Mouse (Mus musculus) megakaryocyte, embryonic 14.5 days (primary cell): Measurements from ENCODE around the gene Zfp59. TPM values are rescaled to one million over a fixed set of nuclear protein-coding genes. Genes with fewer than 3 reads are reported as not detected.

ENCODE experiments used
- H3K27me3 ChIP-seq: replicated peaks from 2 replicates; pipeline ENCODE3; 2012; ENCODE audit warnings: inconsistent platforms
- H3K36me3 ChIP-seq: replicated peaks from 2 replicates; pipeline ENCODE3; 2012; ENCODE audit warnings: low read length, inconsistent platforms, mixed read lengths
- H3K4me1 ChIP-seq: 2 replicates; pipeline ENCODE4 v1.6.1; 2012; ENCODE audit warnings: inconsistent platforms
- H3K4me3 ChIP-seq: replicated peaks from 2 replicates; pipeline ENCODE3; 2012; ENCODE audit warnings: moderate library complexity, mild to moderate bottlenecking, inconsistent platforms
- H3K9me3 ChIP-seq: 2 replicates; pipeline ENCODE4 v1.6.1; 2012; ENCODE audit warnings: inconsistent platforms
- FLI1 ChIP-seq: IDR thresholded peaks from 2 replicates; pipeline ENCODE4 v1.6.1; 2012; ENCODE audit warnings: low read length, inconsistent platforms, mixed read lengths
- GATA1 ChIP-seq: IDR thresholded peaks from 3 replicates; pipeline ENCODE4 v1.6.1; 2012; ENCODE audit warnings: mixed read lengths, low read length, inconsistent platforms, borderline replicate concordance
- polyA plus RNA-seq: library from polyadenylated mRNA; stranded (reverse); fragments of >175 nt; gene quantifications from 2 replicates; pipeline ENCODE4 v1.2.3, GENCODE M21; 2012; ENCODE audit warnings: low replicate concordance; ENCODE audit not compliant: insufficient read depth

Zfp59 gene
- polyA plus RNA-seq, 1 experiment, result not detected

DNA sequence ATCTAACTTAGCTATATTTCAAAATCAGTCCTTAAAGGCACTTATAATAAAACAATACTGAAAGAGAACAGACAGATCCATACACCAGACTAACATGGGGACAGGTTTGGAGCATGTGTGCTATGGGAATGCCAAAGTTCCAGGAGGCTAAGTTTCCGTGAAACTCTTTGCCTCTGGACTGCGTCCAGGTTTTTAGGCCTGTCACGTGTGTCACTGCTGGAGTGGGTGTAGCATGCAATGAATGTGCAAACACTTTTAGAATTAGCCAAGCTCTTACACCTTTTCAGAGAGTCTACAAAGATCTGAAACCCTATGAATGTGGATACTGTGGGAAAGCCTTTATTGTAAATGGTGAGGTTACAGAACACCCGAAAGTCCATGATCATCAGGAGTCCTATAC, 43.3 kb downstream of the Zfp59 start:
- peaks cover 77% of the 10 kb centered on the region for H3K36me3 ChIP-seq
- TF ChIP-seq FLI1 (no peak), GATA1 (no peak)
- peaks cover 71% of the 10 kb centered on the region for H3K9me3 ChIP-seq
- no peaks in the 10 kb centered on the region for H3K4me1 ChIP-seq
- no peak overlapping the region for H3K4me3 ChIP-seq
- no peaks in the 10 kb centered on the region for H3K27me3 ChIP-seq

DNA sequence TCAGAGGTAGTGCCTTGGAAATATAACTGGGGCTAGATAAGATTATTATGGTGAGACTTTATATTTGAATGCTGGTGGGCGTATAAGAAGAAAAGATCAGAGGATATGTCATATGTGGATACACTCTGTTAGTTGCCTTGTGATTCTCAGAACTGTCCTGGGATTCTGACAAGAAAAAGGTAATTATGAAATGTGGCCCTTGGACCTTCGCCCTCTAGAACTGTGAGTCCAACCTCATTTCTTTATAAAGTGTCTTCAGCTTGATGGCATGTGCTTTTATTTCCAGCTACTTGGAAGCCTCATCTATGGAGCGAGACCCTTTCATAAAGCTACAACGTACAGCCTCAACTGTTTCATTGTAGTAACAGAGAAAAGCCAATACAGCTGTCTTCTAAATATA, 62.2 kb downstream of the Zfp59 start:
- Histone ChIP-seq H3K36me3 (no peaks in the 10 kb centered on the region), H3K9me3 (peaks cover 8% of the 10 kb centered on the region), H3K27me3 (no peaks in the 10 kb centered on the region), H3K4me3 (no peak overlapping the region), H3K4me1 (no peaks in the 10 kb centered on the region)
- no peak for TF ChIP-seq GATA1
- TF ChIP-seq FLI1, result no peak

DNA sequence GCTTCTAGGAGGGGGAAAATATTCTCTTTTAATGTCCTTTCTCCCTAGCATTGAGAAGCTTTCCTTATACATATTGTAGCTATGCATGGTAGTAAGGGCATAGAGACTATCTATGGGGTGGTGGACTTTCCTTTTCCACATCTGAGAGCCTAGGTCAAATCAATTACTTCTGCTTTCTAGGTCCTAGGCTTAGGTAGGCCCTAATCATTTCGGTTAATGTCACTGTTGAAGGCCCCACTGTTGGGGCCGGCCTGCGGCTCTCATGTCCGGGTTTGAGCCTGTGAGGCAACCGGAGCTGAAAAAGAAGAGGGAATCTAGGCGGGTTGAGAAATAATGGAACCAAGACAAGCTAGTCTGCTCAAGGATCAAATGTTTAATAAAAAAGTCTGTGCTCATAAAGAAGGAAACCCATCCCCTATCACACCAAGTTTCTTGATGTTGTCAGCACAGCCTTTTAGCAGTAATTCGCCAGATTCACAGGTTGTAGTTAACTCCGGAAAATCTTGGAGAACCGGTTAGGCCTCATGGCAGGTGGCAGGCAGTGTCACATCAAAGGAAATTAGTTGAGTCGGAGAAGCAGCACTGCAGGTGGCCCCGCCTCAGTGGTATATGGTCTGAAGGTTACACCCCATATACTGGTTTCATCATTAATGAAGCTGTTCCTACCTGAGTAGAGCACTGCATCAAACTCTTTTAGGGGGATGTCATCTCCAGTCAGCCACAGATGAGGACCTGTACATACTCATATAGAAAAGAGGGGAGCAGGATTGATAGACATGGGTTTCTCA, 66.8 kb downstream of the Zfp59 start:
- H3K27me3 ChIP-seq, result no peaks in the 10 kb centered on the region
- no peak overlapping the region for H3K4me3 ChIP-seq
- H3K9me3 ChIP-seq, result peaks cover 6% of the 10 kb centered on the region
- no peaks in the 10 kb centered on the region for H3K4me1 ChIP-seq
- TF ChIP-seq FLI1 (no peak), GATA1 (no peak)
- no peaks in the 10 kb centered on the region for H3K36me3 ChIP-seq

Other genes starting within 250 kb of the Zfp59 start
- gene Akt2, start 247.1 kb upstream of the Zfp59 start, polyA plus RNA-seq, result 72.3 and 86.4 TPM in 2 replicates
- not detected in 2 replicates for gene Ttc9b, start 184.7 kb upstream of the Zfp59 start, polyA plus RNA-seq
- gene Map3k10, start 164.0 kb upstream of the Zfp59 start, polyA plus RNA-seq, result 22.4 and 38.4 TPM in 2 replicates
- 0.03 TPM in 1 of 2 replicates, not detected in the other for gene Zfp607b, start 149.3 kb upstream of the Zfp59 start, polyA plus RNA-seq
- not detected in 2 replicates for gene Zfp60, start 107.2 kb upstream of the Zfp59 start, polyA plus RNA-seq
- gene Zfp626, start 31.4 kb upstream of the Zfp59 start, polyA plus RNA-seq, result 0.03 TPM in 1 of 2 replicates, not detected in the other
- gene Zfp607a, start 18.9 kb downstream of the Zfp59 start, polyA plus RNA-seq, result not detected in 2 replicates
- gene Zfp974, start 90.9 kb downstream of the Zfp59 start, polyA plus RNA-seq, result 0.67 TPM in 1 of 2 replicates, not detected in the other
- 0.16 TPM in 1 of 2 replicates, not detected in the other for gene Zfp780b, start 140.6 kb downstream of the Zfp59 start, polyA plus RNA-seq
- gene Zfp850, start 175.5 kb downstream of the Zfp59 start, polyA plus RNA-seq, result 0.08 and 0.26 TPM in 2 replicates
- 74.2 and 91.6 TPM in 2 replicates for gene Psmc4, start 211.5 kb downstream of the Zfp59 start, polyA plus RNA-seq
- 0.04 TPM in 1 of 2 replicates, not detected in the other for gene Fcgbp, start 232.6 kb downstream of the Zfp59 start, polyA plus RNA-seq